Mouse (Mus musculus): ENCODE measurements around the gene Vmn1r191.
"Not testable (repeated sequence)": the region's sequence is repeated elsewhere in the genome, so short reads cannot be mapped to it uniquely, and the experiment has no call there.

Vmn1r191 gene

DNA sequence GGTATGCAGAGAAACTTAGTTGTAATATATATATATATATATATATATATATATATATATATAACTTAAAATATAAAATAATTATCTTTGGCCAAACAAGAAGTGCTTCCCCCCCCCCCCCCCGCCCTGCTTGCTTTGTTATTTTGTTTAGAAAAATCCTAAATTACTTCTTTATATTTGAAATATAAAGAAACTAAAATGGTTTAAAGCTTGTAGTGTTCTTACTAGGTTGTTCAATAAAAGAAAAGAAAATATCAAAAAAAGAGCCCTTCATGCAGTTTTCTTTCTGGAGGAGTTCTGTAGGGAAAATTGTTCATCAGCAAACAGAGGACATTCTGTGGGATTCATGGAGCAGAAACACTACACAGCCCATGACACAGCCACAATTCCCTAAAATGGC is at the start of gene Vmn1r191:
Gene Vmn1r191, minus strand, starts transcription at position 101 of the 400 bp plus-strand sequence.
- no peak for DNase-seq (ENCODE audit: low read depth, low spot score)

DNA sequence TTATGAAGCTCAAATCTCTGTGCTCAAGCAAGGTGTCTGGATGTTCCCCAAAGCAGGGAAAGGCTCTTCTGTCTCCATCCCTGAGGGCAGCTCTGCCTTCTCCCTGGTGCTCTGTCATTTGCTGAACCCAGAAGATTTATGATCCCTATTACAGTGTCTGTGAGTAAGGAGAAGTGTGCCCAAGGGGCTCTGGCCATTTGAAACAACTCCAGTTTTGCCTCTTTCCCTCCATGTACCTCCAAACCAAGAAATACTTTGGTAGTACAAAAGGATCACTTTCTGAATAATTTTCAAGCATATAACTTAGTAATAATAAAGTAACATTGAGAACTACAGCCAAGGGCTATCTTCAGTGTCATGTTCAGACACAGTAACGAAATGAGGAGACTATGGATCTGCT is 39.3 kb upstream of the Vmn1r191 start, which contains the start of gene Vmn1r193:
Gene Vmn1r193, minus strand, starts transcription at position 101 of the 400 bp plus-strand sequence.
- DNase-seq (ENCODE audit: low read depth, low spot score), result not testable (repeated sequence)

DNA sequence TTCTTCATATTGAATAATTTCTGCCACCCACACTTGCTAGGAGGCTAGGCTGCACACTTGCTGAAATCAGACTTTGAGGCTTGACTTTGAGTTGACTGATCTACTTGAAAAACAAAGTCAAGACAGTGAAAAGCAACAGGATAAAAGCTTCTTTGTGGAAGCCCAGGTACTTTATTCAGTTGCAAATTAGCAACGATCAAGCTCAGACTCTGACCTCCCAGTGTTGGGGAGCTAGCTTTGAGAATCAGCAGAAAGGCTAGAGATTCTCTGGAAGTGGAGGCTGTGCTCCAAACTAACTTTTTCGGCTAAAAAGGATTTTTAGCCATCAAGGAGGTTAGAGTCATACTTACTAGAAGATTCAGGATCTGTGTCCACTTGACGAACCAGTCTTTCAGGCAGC is 9.0 kb upstream of the Vmn1r191 start:
- not testable (repeated sequence) for DNase-seq (ENCODE audit: low read depth, low spot score)

- DNase-seq (ENCODE audit: low read depth, low spot score), result no peak
Observed at GRCm38 (mm10) chr13:22191041-22191440, 7.3 kb upstream of the Vmn1r191 start, which contains the start of gene Vmn1r192. Gene Vmn1r192, minus strand, starts transcription at chr13:22191141.

- no peak for DNase-seq (ENCODE audit: low read depth, low spot score)
Observed at GRCm38 (mm10) chr13:22190385-22190784, 6.6 kb upstream of the Vmn1r191 start.

- DNase-seq (ENCODE audit: low read depth, low spot score), result no peak
Observed at GRCm38 (mm10) chr13:22189313-22189712, 5.5 kb upstream of the Vmn1r191 start.

DNA sequence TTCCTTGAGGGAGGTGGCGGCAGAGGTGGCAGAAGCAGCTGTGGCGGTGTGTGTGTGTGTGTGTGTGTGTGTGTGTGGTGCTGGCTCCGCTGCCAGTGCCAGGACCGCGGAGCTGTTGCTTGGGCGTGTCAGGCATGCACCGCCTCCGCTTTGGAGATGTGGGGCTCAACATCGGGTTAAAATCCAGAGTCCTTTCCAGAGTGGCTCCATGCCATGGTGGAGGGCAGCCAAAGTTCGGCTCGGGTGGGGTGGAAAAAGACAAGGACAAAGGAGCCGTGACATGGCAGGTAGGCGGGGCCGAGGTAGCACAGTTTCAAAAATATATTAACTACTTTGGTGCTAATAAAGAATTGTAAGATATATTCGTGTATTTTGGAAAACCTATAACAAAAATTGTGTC is 15.4 kb downstream of the Vmn1r191 start:
- DNase-seq (ENCODE audit: low read depth, low spot score), result no peak

DNA sequence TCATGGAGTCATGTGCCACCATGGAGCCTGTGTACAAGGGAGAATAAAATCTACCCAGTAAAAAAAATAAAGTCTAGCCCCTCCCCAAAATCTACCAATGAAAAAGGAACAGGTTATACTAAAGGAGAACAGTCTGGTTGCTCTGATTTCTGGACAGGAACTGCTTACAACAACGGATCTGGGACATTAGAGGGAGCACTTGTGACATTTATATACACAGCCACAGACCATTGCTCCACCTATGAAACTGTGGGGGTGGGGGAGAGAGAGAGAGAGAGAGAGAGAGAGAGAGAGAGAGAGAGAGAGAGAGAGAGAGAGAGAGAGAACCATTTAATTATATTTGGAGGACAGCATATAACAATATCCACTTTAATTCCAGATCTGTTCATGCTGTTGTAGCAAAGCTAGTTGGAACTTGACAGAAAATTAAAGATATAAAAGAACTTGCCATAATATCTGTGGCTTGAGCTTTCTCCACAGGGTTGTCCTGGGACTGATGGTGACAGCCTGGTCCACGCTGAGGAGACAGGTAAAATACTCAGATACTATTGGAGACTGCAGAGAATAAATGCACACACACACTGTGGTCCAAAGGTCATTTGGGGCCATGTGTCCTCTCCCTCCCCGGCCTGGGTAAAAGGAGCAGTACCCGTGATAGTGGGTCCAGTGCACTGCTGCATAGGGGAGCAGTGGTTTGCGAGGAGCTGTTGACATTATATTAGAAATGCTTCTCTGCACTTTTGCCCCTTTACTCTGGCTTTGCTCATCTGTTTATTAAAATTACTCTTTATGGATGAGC is 47.1 kb downstream of the Vmn1r191 start:
- DNase-seq (ENCODE audit: low read depth, low spot score), result not testable (repeated sequence)

Measured in CD4-positive, CD25-positive, alpha-beta regulatory T cell, adult 2 months (primary cell).